Mouse (Mus musculus): ENCODE measurements around the gene Tars2. TPM values are rescaled to one million over a fixed set of nuclear protein-coding genes. Genes with fewer than 3 reads are reported as not detected.

Gene Tars2
- polyA plus RNA-seq, 1 experiment from 2014 or later, result 47.9 TPM

- Histone ChIP-seq H3K27me3 (no peaks in the 10 kb centered on the region), H3K36me3 (peaks cover 27% of the 10 kb centered on the region), H3K9me3 (no peaks in the 10 kb centered on the region), H3K4me1 (replicated peaks) (no peaks in the 10 kb centered on the region), H3K9ac (no peak overlapping the region), H3K4me2 (no peak overlapping the region), H3K4me3 (no peak overlapping the region), H3K27ac (replicated peaks) (no peak overlapping the region)
- ATAC-seq (ENCODE audit: low FRiP score, low read depth), result no peak
- WGBS, result 57% methylated on average over 4 of the region's 4 CpGs
These were observed 1.8 kb upstream of the Tars2 start for GRCm38 (mm10) chr3:95761771-95762170.

- Histone ChIP-seq H3K36me3 (peaks cover 18% of the 10 kb centered on the region), H3K27ac (replicated peaks) (no peak overlapping the region), H3K27me3 (no peaks in the 10 kb centered on the region), H3K9ac (no peak overlapping the region), H3K4me3 (no peak overlapping the region), H3K4me2 (no peak overlapping the region), H3K9me3 (no peaks in the 10 kb centered on the region), H3K4me1 (replicated peaks) (no peaks in the 10 kb centered on the region)
- ATAC-seq (ENCODE audit: low FRiP score, low read depth), result no peak
These were observed 650 bp upstream of the Tars2 start for GRCm38 (mm10) chr3:95760656-95761055.

GRCm38 (mm10) chr3:95758467-95759218 lies 1.4 kb downstream of the Tars2 start:
- Histone ChIP-seq H3K4me1 (replicated peaks) (peaks cover 10% of the 10 kb centered on the region), H3K4me3 (no peak overlapping the region), H3K9ac (no peak overlapping the region), H3K9me3 (no peaks in the 10 kb centered on the region), H3K36me3 (no peaks in the 10 kb centered on the region), H3K4me2 (no peak overlapping the region), H3K27me3 (no peaks in the 10 kb centered on the region), H3K27ac (replicated peaks) (no peak overlapping the region)
- no peak for ATAC-seq (ENCODE audit: low FRiP score, low read depth)
- 57% methylated on average over 9 of the region's 9 CpGs for WGBS

GRCm38 (mm10) chr3:95756808-95757207 lies 3.2 kb downstream of the Tars2 start:
- H3K4me2 ChIP-seq, result no peak overlapping the region
- H3K9me3 ChIP-seq, result no peaks in the 10 kb centered on the region
- H3K4me3 ChIP-seq, result no peak overlapping the region
- ATAC-seq (ENCODE audit: low FRiP score, low read depth), result no peak
- no peak overlapping the region for H3K27ac ChIP-seq (replicated peaks)
- H3K4me1 ChIP-seq (replicated peaks), result peaks cover 12% of the 10 kb centered on the region
- no peaks in the 10 kb centered on the region for H3K36me3 ChIP-seq
- H3K27me3 ChIP-seq, result no peaks in the 10 kb centered on the region
- WGBS, result 93% methylated on average over 2 of the region's 2 CpGs
- H3K9ac ChIP-seq, result no peak overlapping the region

DNA sequence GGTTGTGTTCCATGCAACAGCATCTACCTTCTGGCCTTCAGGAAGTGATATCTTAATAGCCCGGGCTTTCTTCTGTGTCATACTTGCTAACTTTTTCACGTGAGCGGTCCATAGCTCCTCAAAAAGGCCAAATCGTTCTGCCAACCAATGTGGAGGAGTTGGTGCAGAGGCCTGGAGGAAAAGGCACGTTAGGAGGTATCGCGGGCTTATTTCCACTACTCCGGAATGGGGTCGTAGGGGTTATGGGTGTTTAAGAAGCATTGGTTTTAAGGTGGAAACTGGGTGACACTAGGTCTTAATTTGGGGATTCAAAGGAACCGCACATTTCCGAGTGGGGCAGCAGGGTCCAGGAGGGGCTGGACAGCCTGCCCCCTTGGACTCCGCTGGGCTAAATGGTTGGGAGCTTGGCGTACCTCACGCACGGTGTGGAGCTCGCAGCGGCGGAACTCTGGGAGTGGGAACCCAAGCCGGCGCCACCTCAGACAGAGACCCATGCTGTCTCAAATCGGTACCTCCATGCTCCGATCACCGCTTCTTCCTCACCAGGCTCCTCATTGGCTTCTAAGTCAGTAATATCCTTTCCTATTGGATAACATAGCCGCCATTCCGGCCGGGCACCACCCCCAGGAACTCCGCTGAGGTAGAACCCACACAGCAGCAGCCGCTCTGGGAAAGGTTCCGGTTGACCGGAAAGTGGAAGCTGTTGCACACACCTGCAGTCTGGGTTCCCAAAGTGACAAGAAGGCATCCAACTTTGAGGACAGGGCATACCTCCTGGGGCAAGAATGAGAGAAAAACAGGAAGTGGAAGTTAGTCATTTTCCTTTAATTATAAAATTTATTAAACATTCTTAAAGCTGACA lies 5.4 kb downstream of the Tars2 start:
- no peaks in the 10 kb centered on the region for H3K27me3 ChIP-seq
- peak; percentile 99 for ATAC-seq (ENCODE audit: low FRiP score, low read depth)

DNA sequence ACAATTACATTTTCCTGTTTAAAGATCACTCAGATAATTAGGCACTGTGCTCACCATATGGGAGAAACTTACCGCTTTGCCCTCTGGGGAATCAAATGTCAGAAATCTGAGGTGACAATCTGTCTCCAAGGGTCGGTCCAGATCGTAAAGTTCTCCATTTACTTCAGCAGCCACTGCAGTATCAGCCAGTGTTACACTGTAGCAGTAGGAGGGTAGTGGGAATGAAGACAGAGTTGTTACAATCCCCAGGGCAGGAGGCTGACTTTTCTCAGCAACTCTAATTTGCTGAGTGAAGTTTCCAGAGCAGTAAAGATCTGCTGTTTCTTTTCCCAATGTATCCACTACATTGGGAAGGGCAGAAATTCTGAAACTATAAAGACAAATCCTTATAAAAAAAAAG lies 7.1 kb downstream of the Tars2 start:
- Histone ChIP-seq H3K4me1 (replicated peaks) (peaks cover 12% of the 10 kb centered on the region), H3K4me3 (no peak overlapping the region), H3K27me3 (no peaks in the 10 kb centered on the region), H3K36me3 (peaks cover 30% of the 10 kb centered on the region), H3K4me2 (no peak overlapping the region), H3K9ac (no peak overlapping the region), H3K27ac (replicated peaks) (no peak overlapping the region), H3K9me3 (no peaks in the 10 kb centered on the region)
- 87% methylated on average over 3 of the region's 3 CpGs for WGBS
- no peak for ATAC-seq (ENCODE audit: low FRiP score, low read depth)

More for the DNA sequence above, 5.4 kb downstream of the Tars2 start:
- peak overlapping the region; percentile 90 for H3K4me2 ChIP-seq
- H3K4me3 ChIP-seq, result peak overlapping the region; percentile 98
- no peaks in the 10 kb centered on the region for H3K9me3 ChIP-seq
- H3K27ac ChIP-seq (replicated peaks), result peak overlapping the region; percentile 80
- H3K4me1 ChIP-seq (replicated peaks), result peaks cover 12% of the 10 kb centered on the region
- H3K36me3 ChIP-seq, result peaks cover 19% of the 10 kb centered on the region
- peak overlapping the region; percentile 88 for H3K9ac ChIP-seq
- WGBS, result under 1% methylated on average over 30 of the region's 30 CpGs

- Histone ChIP-seq H3K36me3 (peaks cover 46% of the 10 kb centered on the region), H3K4me2 (no peak overlapping the region), H3K9me3 (no peaks in the 10 kb centered on the region), H3K4me3 (no peak overlapping the region), H3K27ac (replicated peaks) (no peak overlapping the region), H3K9ac (no peak overlapping the region), H3K27me3 (no peaks in the 10 kb centered on the region), H3K4me1 (replicated peaks) (no peaks in the 10 kb centered on the region)
- no peak for ATAC-seq (ENCODE audit: low FRiP score, low read depth)
- 88% methylated on average over 8 of the region's 8 CpGs for WGBS
These were observed 19.6 kb downstream of the Tars2 start for GRCm38 (mm10) chr3:95740406-95740805.

DNA sequence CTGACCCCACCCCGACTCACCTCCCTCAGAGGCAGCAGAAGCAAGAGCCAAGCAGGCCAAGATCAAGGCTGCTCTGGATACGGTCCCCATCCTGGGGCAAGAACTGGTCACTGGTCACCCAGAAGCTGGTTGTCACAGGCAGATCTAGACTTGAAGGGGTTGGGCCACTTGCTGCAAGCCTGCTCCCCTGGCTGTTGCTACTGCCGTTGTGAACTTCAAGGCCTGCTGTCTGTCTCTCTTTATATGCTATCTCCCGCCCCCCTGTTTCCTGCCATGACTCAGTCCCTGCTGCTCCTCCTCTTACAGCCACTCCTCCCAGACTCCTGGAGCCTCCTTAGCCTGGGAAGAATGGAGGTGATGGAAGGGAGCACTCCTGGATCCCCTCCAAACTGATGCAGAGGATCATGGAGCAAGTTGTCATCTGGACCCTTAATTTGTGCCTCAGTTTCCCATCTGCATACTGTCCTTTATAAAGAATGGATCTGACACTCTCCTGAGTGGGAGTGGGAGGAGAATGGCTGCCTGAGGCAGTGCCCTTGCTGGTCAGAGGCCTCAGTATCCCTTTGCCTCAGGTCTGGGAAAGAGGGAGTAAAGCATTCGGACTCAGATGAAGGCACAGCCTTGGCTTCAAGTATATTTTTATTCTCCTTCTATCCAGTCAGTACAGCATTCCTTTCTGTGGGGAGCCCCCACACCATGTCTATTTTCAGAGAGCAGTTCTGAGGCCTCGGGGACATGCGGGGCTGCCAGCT lies 20.5 kb downstream of the Tars2 start, which contains the start of gene Ecm1:
Gene Ecm1, minus strand, starts transcription at position 217 of the 752 bp plus-strand sequence.
- Histone ChIP-seq H3K27ac (replicated peaks) (no peak within 1 kb of the TSS), H3K9me3 (no peaks in the 10 kb centered on the region), H3K9ac (no peak within 1 kb of the TSS), H3K4me3 (no peak within 1 kb of the TSS), H3K36me3 (peaks cover 37% of the 10 kb centered on the region), H3K4me2 (no peak within 1 kb of the TSS), H3K4me1 (replicated peaks) (no peaks in the 10 kb centered on the region), H3K27me3 (no peaks in the 10 kb centered on the region)
- ATAC-seq (ENCODE audit: low FRiP score, low read depth), result no peak
- WGBS, result 86% methylated on average over 7 of the region's 7 CpGs

DNA sequence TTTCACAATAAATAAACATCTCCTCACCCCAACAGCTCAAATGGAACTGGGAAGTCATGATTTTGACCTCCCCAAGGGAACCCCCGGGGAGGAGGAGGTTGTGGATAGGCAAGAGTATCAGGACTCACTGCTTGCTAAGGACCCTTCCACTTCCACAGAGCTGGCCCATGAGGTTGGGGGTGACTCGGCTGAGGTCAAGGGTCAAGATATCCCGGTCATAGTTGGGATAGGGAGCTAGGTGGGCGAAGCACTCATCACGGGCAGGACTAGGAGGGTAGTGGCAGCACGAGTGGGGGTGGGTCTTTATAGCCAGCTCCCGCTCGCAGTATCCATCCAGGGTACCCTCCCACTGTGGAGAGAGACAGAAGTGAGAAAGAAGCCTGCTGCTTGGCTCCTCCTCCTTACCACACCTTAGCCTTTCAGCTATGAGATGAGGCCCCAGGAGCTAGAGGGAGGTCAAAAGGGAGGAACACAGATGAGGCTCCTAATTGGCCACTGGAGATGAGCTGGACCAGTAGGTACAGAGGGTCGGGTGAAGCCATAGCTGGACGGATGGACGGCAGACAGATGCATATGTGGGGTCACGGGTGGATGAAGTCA lies 24.8 kb downstream of the Tars2 start:
- no peaks in the 10 kb centered on the region for H3K27me3 ChIP-seq
- H3K9me3 ChIP-seq, result no peaks in the 10 kb centered on the region
- H3K36me3 ChIP-seq, result peaks cover 11% of the 10 kb centered on the region; the same call in 1 of the 2 replicates
- no peak overlapping the region for H3K4me2 ChIP-seq
- no peak overlapping the region for H3K9ac ChIP-seq
- WGBS, result 90% methylated on average over 12 of the region's 12 CpGs
- H3K4me3 ChIP-seq, result no peak overlapping the region
- H3K4me1 ChIP-seq (replicated peaks), result no peaks in the 10 kb centered on the region
- no peak overlapping the region for H3K27ac ChIP-seq (replicated peaks)
- no peak for ATAC-seq (ENCODE audit: low FRiP score, low read depth)

- H3K9me3 ChIP-seq, result no peaks in the 10 kb centered on the region
- no peak overlapping the region for H3K9ac ChIP-seq
- H3K4me2 ChIP-seq, result no peak overlapping the region
- no peak for ATAC-seq (ENCODE audit: low FRiP score, low read depth)
- H3K4me1 ChIP-seq (replicated peaks), result no peaks in the 10 kb centered on the region
- no peak overlapping the region for H3K27ac ChIP-seq (replicated peaks)
- H3K4me3 ChIP-seq, result no peak overlapping the region
- no peaks in the 10 kb centered on the region for H3K27me3 ChIP-seq
- 86% methylated on average over 13 of the region's 13 CpGs for WGBS
- H3K36me3 ChIP-seq, result 0 out of 2 replicates have a peak, but pooled peaks cover 2% of the 10 kb centered on the region
These were observed 25.8 kb downstream of the Tars2 start for GRCm38 (mm10) chr3:95734092-95734702.

- Histone ChIP-seq H3K4me3 (no peak overlapping the region), H3K27me3 (no peaks in the 10 kb centered on the region), H3K9ac (no peak overlapping the region), H3K27ac (replicated peaks) (no peak overlapping the region), H3K4me2 (no peak overlapping the region), H3K9me3 (no peaks in the 10 kb centered on the region), H3K36me3 (no peaks in the 10 kb centered on the region), H3K4me1 (replicated peaks) (no peaks in the 10 kb centered on the region)
- WGBS, result 78% methylated on average over 11 of the region's 11 CpGs
- no peak for ATAC-seq (ENCODE audit: low FRiP score, low read depth)
These were observed 27.1 kb downstream of the Tars2 start for GRCm38 (mm10) chr3:95732744-95733521.
